Mouse (Mus musculus) fibroblast of lung, adult 2 months (primary cell): ENCODE measurements around the gene Ireb2.
A peak's percentile ranks its signal among the peaks of the same experiment; 100 is the strongest.
"Not testable (repeated sequence)": the region's sequence is repeated elsewhere in the genome, so short reads cannot be mapped to it uniquely, and the experiment has no call there.

Experiments
- DNase-seq: peaks from one replicate; pipeline ENCODE4 v3.0.0-alpha.2; 2011; ENCODE audit warnings: low read depth

The Ireb2 gene

GRCm38 (mm10) chr9:54897097-54897496 is 33.5 kb downstream of the Ireb2 start:
- no peak for DNase-seq

- no peak for DNase-seq
Measured at GRCm38 (mm10) chr9:54909446-54909845, 45.9 kb downstream of the Ireb2 start.

GRCm38 (mm10) chr9:54915576-54915975 is 52.0 kb downstream of the Ireb2 start:
- no peak for DNase-seq

GRCm38 (mm10) chr9:54916401-54916800 is 52.8 kb downstream of the Ireb2 start:
- no peak for DNase-seq

- DNase-seq: peak; percentile 92
Measured at GRCm38 (mm10) chr9:54917010-54917677, 53.6 kb downstream of the Ireb2 start, which contains the start of gene Hykk. Gene Hykk (plus strand): TSS chr9:54917283.

GRCm38 (mm10) chr9:54918191-54918590 is 54.6 kb downstream of the Ireb2 start:
- DNase-seq: no peak

- no peak for DNase-seq
Measured at GRCm38 (mm10) chr9:54918781-54919180, 55.2 kb downstream of the Ireb2 start.

- no peak for DNase-seq
Measured at GRCm38 (mm10) chr9:54919946-54920345, 56.4 kb downstream of the Ireb2 start.

- no peak for DNase-seq
Measured at GRCm38 (mm10) chr9:54930741-54931140, 67.2 kb downstream of the Ireb2 start.

GRCm38 (mm10) chr9:54931765-54932164 is 68.2 kb downstream of the Ireb2 start:
- no peak for DNase-seq

- DNase-seq: no peak
Measured at GRCm38 (mm10) chr9:54932379-54932778, 68.8 kb downstream of the Ireb2 start.

- DNase-seq: no peak
Measured at GRCm38 (mm10) chr9:54942071-54942470, 78.5 kb downstream of the Ireb2 start.

GRCm38 (mm10) chr9:54944467-54944866 is 80.9 kb downstream of the Ireb2 start:
- DNase-seq: no peak

GRCm38 (mm10) chr9:54946256-54946655 is 82.7 kb downstream of the Ireb2 start:
- peak; percentile 22 for DNase-seq

- no peak for DNase-seq
Measured at GRCm38 (mm10) chr9:54949465-54949864, 85.9 kb downstream of the Ireb2 start.

- DNase-seq: not testable (repeated sequence)
Measured at GRCm38 (mm10) chr9:54950162-54950561, 86.6 kb downstream of the Ireb2 start.

- DNase-seq: peak; percentile 74
Measured at GRCm38 (mm10) chr9:54950575-54951321, 87.2 kb downstream of the Ireb2 start, which contains the start of the genes Psma4 and AY074887. Gene Psma4 (plus strand): TSS chr9:54950790. Gene AY074887 (minus strand): TSS chr9:54950998.

GRCm38 (mm10) chr9:54961059-54961458 is 97.5 kb downstream of the Ireb2 start:
- no peak for DNase-seq
